Comparison of ENCODE assay signal across 28 mouse cellular contexts in the genomic region with DNA sequence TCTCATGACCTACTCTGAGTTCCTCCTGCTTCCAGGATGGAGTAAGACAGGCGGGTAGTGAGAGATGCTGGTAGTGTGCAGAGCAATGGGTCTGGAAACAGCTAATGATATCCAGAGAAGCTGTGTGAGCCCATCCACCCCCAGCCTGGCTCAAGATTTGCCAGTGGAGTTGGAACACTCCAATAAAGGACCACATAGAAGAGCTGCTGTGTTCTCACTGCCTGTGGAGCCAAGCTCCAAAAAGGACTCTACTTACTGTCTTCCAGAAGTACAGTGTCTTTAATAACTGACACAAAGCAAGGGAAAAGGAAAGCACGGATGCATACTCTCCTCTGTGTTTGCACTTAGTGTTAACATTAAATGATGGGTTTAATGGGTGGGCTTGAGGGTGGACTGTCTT.
"Had no signal": no experiment of that assay in that cellular context is flagged by ENCODE, and none has a peak within 500 bp of the region (broad histone marks: within the 10 kb centered on the region; RNA-seq: fewer than 3 reads in every experiment).

No protein-coding gene starts in this region.

- H3K27me3 ChIP-seq: embryonic facial prominence, embryonic 12.5 days; embryonic facial prominence, embryonic 13.5 days; embryonic facial prominence, embryonic 15.5 days; forebrain, embryonic 12.5 days; forebrain, embryonic 13.5 days; forebrain, embryonic 15.5 days had no signal

- H3K36me3 ChIP-seq: embryonic facial prominence, embryonic 10.5 days; embryonic facial prominence, embryonic 12.5 days; embryonic facial prominence, embryonic 13.5 days; embryonic facial prominence, embryonic 15.5 days; forebrain, embryonic 10.5 days; forebrain, embryonic 12.5 days; forebrain, embryonic 15.5 days had no signal

- H3K9me3 ChIP-seq: embryonic facial prominence, embryonic 12.5 days; embryonic facial prominence, embryonic 15.5 days; forebrain, embryonic 13.5 days; forebrain, embryonic 15.5 days had no signal

- H3K9ac ChIP-seq: embryonic facial prominence, embryonic 12.5 days; embryonic facial prominence, embryonic 13.5 days; embryonic facial prominence, embryonic 15.5 days; forebrain, embryonic 12.5 days; forebrain, embryonic 13.5 days; forebrain, embryonic 15.5 days; forebrain, postnatal 0 days had no signal

- H3K27ac ChIP-seq: embryonic facial prominence, embryonic 10.5 days; embryonic facial prominence, embryonic 12.5 days; embryonic facial prominence, embryonic 13.5 days; embryonic facial prominence, embryonic 15.5 days; forebrain, embryonic 10.5 days; forebrain, embryonic 12.5 days; forebrain, embryonic 13.5 days; forebrain, embryonic 15.5 days; gastrocnemius, adult 2 months; heart, adult 2 months had no signal

- ATAC-seq: forebrain, embryonic 13.5 days; forebrain, embryonic 14.5 days; forebrain, embryonic 15.5 days; forebrain, embryonic 16.5 days; forebrain, postnatal 0 days had no signal

- H3K4me3 ChIP-seq: embryonic facial prominence, embryonic 10.5 days; embryonic facial prominence, embryonic 12.5 days; embryonic facial prominence, embryonic 13.5 days; embryonic facial prominence, embryonic 15.5 days; erythroblast, embryonic 14.5 days; forebrain, embryonic 10.5 days; forebrain, embryonic 12.5 days; forebrain, embryonic 13.5 days; forebrain, embryonic 15.5 days; gastrocnemius, adult 2 months; heart, adult 2 months had no signal

- DNase-seq: cerebellum, adult 2 months; cerebellum, adult 8-10 months; cerebellum, adult 9-10 months; cerebellum, adult 9-11 months; cerebellum, postnatal 10 days; cerebellum, postnatal 14 days; cerebellum, postnatal 25 days; cerebellum, postnatal 36 days; embryo, embryonic 11 days; forebrain, postnatal 0 days; gastrocnemius, adult 2 months; gastrocnemius, postnatal 10 days; gastrocnemius, postnatal 14 days; gastrocnemius, postnatal 25 days; gastrocnemius, postnatal 36 days; heart, adult 18-20 months; heart, adult 2 months had no signal

- H3K4me2 ChIP-seq: embryonic facial prominence, embryonic 12.5 days; embryonic facial prominence, embryonic 13.5 days; embryonic facial prominence, embryonic 15.5 days; forebrain, embryonic 12.5 days; forebrain, embryonic 13.5 days; forebrain, embryonic 15.5 days had no signal

- H3K4me1 ChIP-seq: embryonic facial prominence, embryonic 10.5 days; embryonic facial prominence, embryonic 12.5 days; embryonic facial prominence, embryonic 13.5 days; embryonic facial prominence, embryonic 15.5 days; forebrain, embryonic 12.5 days; forebrain, embryonic 15.5 days had no signal
